ENCODE assay signal across 9 mouse cellular contexts in genomic region chr3:159885781-159886400, GRCm38 (mm10). TPM values are rescaled to one million over a fixed set of nuclear protein-coding genes. Genes with fewer than 3 reads are reported as not detected.
A peak's percentile ranks its signal among the peaks of the same experiment; 100 is the strongest.
DNase-seq lines count a peak whose midpoint lies in the region; ATAC-seq and TF ChIP-seq lines count a peak whose summit lies in the region.
"Had no signal": no experiment of that assay in that cellular context is flagged by ENCODE, and none has a peak within 500 bp of the region (broad histone marks: within the 10 kb centered on the region; RNA-seq: fewer than 3 reads in every experiment).

No protein-coding gene starts in this region.

- DNase-seq in heart, embryonic 10.5 days (ENCODE audit: low spot score), result no peak
- DNase-seq in heart, adult 11 months, result no peak
- DNase-seq in MN1 (ENCODE audit: low spot score), result peak; percentile 25
- DNase-seq in forebrain, embryonic 11.5 days (ENCODE audit: low spot score), result no peak
- DNase-seq in midbrain, embryonic 10.5 days (ENCODE audit: low spot score), result peak; percentile 12
- no peak for DNase-seq in cerebellum, adult 11 months
- no peak for DNase-seq in liver, postnatal 0 days
- no peak for DNase-seq in layer of hippocampus, adult 9-10 months (ENCODE audit: low spot score)

- 0 out of 2 replicates have a peak overlapping the region, but pooled peaks have one; percentile 8 for H3K4me2 ChIP-seq in forebrain, embryonic 11.5 days (ENCODE audit: low read depth, low read length, severe bottlenecking)
- no peak overlapping the region for H3K4me2 ChIP-seq in liver, postnatal 0 days (ENCODE audit: low read depth, low read length)

- 12% methylated on average over 1 of the region's 1 CpGs for WGBS in heart, embryonic 10.5 days
- WGBS in forebrain, embryonic 11.5 days, result 4% methylated on average over 1 of the region's 1 CpGs
- WGBS in midbrain, embryonic 10.5 days, result 0% methylated on average over 1 of the region's 1 CpGs
- WGBS in liver, postnatal 0 days (ENCODE audit: insufficient replicate concordance), result 25% methylated on average over 1 of the region's 1 CpGs

- no peak for TF ChIP-seq EP300 in liver, postnatal 0 days (IDR thresholded peaks at IDR 0.05; ENCODE audit: low read depth)

- H3K4me1 ChIP-seq in heart, embryonic 10.5 days, result peaks cover 22% of the 10 kb centered on the region
- peaks cover 4% of the 10 kb centered on the region; the same call in 1 of the 2 replicates for H3K4me1 ChIP-seq in forebrain, embryonic 11.5 days (replicated peaks; ENCODE audit: control insufficient read depth, insufficient read depth, low read length)
- H3K4me1 ChIP-seq in midbrain, embryonic 10.5 days, result peaks cover 50% of the 10 kb centered on the region
- H3K4me1 ChIP-seq in liver, postnatal 0 days (ENCODE audit: insufficient read depth), result peaks cover 2% of the 10 kb centered on the region

- no peak overlapping the region for H3K4me3 ChIP-seq in heart, embryonic 10.5 days
- no peak overlapping the region for H3K4me3 ChIP-seq in forebrain, embryonic 11.5 days (ENCODE audit: low read depth, low read length)
- H3K4me3 ChIP-seq in midbrain, embryonic 10.5 days, result no peak overlapping the region
- H3K4me3 ChIP-seq in liver, postnatal 0 days (ENCODE audit: low read depth, low read length), result no peak overlapping the region

- peak overlapping the region; percentile 18; the same call in 1 of the 2 replicates for H3K27ac ChIP-seq in heart, embryonic 10.5 days
- no peak overlapping the region; the same call in 1 of the 2 replicates for H3K27ac ChIP-seq in forebrain, embryonic 11.5 days (ENCODE audit: low read depth, low read length)
- H3K27ac ChIP-seq in midbrain, embryonic 10.5 days (replicated peaks), result peak overlapping the region; percentile 81
- H3K27ac ChIP-seq in liver, postnatal 0 days (ENCODE audit: low read depth), result no peak overlapping the region

- H3K9ac ChIP-seq in forebrain, embryonic 11.5 days (ENCODE audit: low read length), result no peak overlapping the region
- H3K9ac ChIP-seq in liver, postnatal 0 days (replicated peaks), result no peak overlapping the region

- H3K9me3 ChIP-seq in heart, embryonic 10.5 days, result no peaks in the 10 kb centered on the region
- no peaks in the 10 kb centered on the region for H3K9me3 ChIP-seq in forebrain, embryonic 11.5 days (ENCODE audit: control insufficient read depth, low read length)
- H3K9me3 ChIP-seq in midbrain, embryonic 10.5 days (replicated peaks), result no peaks in the 10 kb centered on the region
- no peaks in the 10 kb centered on the region for H3K9me3 ChIP-seq in liver, postnatal 0 days (ENCODE audit: low read length)

- H3K27me3 ChIP-seq in heart, embryonic 10.5 days (ENCODE audit: insufficient read depth, poor library complexity, severe bottlenecking), result no peaks in the 10 kb centered on the region
- no peaks in the 10 kb centered on the region; the same call in 1 of the 2 replicates for H3K27me3 ChIP-seq in forebrain, embryonic 11.5 days (ENCODE audit: control insufficient read depth, insufficient read depth, low read length)
- no peaks in the 10 kb centered on the region for H3K27me3 ChIP-seq in midbrain, embryonic 10.5 days (ENCODE audit: low read depth, poor library complexity, severe bottlenecking)
- no peaks in the 10 kb centered on the region for H3K27me3 ChIP-seq in liver, postnatal 0 days (ENCODE audit: insufficient read depth, low read length)
- H3K27me3 ChIP-seq: CH12.LX had no signal

- ATAC-seq in forebrain, embryonic 11.5 days (replicated peaks; ENCODE audit: low FRiP score), result peak; percentile 49
- ATAC-seq in liver, postnatal 0 days, result no peak

- no peak for TF ChIP-seq CTCF in liver, postnatal 0 days (IDR thresholded peaks at IDR 0.05; ENCODE audit: low read depth)

- H3K36me3 ChIP-seq in heart, embryonic 10.5 days, result peaks cover 5% of the 10 kb centered on the region; the same call in 1 of the 2 replicates
- no peaks in the 10 kb centered on the region for H3K36me3 ChIP-seq in forebrain, embryonic 11.5 days (ENCODE audit: control insufficient read depth, insufficient read depth, low read length)
- H3K36me3 ChIP-seq in midbrain, embryonic 10.5 days, result peaks cover 8% of the 10 kb centered on the region
- H3K36me3 ChIP-seq in liver, postnatal 0 days (replicated peaks; ENCODE audit: insufficient read depth, low read length), result no peaks in the 10 kb centered on the region

RNA-seq across cellular contexts. Expression of gene Wls, which starts 46.4 kb away (rescaled TPM):
- 135 and 139 TPM in 2 replicates for polyA plus RNA-seq in heart, embryonic 10.5 days (2016; fragmentation: Nextera tagmentation; extraction: Ambion mirVana)
- 120 and 127 TPM in 2 replicates for polyA plus RNA-seq in forebrain, embryonic 11.5 days (2014; fragmentation: Nextera tagmentation; extraction: Ambion mirVana)
- 192 and 199 TPM in 2 replicates for polyA plus RNA-seq in midbrain, embryonic 10.5 days (2016; fragmentation: Nextera tagmentation; extraction: Ambion mirVana)
- 8.1 TPM in 2 replicates for polyA plus RNA-seq in liver, postnatal 0 days (2015; fragmentation: Nextera tagmentation; extraction: Ambion mirVana)

Comparison
In these comparisons a context has a peak if more than half of its experiments do, and no peak if none do; other contexts are left out.
1. DNase-seq: peak in MN1 (single experiment) and midbrain, embryonic 10.5 days (single experiment); none in heart, embryonic 10.5 days (single experiment), heart, adult 11 months (single experiment), forebrain, embryonic 11.5 days (single experiment), cerebellum, adult 11 months (single experiment), liver, postnatal 0 days (single experiment) and layer of hippocampus, adult 9-10 months (single experiment).
2. H3K27ac ChIP-seq: peak in heart, embryonic 10.5 days (single experiment) and midbrain, embryonic 10.5 days (single experiment); none in forebrain, embryonic 11.5 days (single experiment) and liver, postnatal 0 days (single experiment).
3. RNA of gene Wls, which starts 46.4 kb away (polyA plus RNA-seq): 192 to 199 TPM in midbrain, embryonic 10.5 days, 135 to 139 TPM in heart, embryonic 10.5 days and 120 to 127 TPM in forebrain, embryonic 11.5 days; 8.1 TPM in liver, postnatal 0 days; every median in the first group is over 10 times any median in the second.